Mouse (Mus musculus) megakaryocyte, adult 5-6 weeks (primary cell): ENCODE results near the gene Plekhg1. TPM values are rescaled to one million over a fixed set of nuclear protein-coding genes. Genes with fewer than 3 reads are reported as not detected.

ENCODE experiments used
- ATAC-seq: 2 replicates; pipeline ENCODE4 v1.8.0; 2016; ENCODE audit warnings: mild to moderate bottlenecking, inconsistent platforms; ENCODE audit not compliant: poor library complexity, severe bottlenecking
- total RNA-seq, 2 experiments: library from RNA; stranded (forward) in 1 of 2; stranded (reverse) in 1 of 2; fragments of 153-499, 151-499 nt in 1 of 2; fragments of 221-1000, 200-1000 nt in 1 of 2; gene quantifications; 2 replicates each; pipeline versions ENCODE4 v1.2.3 to v1.2.4; 2015 to 2017

Plekhg1 gene
- total RNA-seq, 2 experiments from 2014 or later, result 16.3 to 20.8 TPM

DNA sequence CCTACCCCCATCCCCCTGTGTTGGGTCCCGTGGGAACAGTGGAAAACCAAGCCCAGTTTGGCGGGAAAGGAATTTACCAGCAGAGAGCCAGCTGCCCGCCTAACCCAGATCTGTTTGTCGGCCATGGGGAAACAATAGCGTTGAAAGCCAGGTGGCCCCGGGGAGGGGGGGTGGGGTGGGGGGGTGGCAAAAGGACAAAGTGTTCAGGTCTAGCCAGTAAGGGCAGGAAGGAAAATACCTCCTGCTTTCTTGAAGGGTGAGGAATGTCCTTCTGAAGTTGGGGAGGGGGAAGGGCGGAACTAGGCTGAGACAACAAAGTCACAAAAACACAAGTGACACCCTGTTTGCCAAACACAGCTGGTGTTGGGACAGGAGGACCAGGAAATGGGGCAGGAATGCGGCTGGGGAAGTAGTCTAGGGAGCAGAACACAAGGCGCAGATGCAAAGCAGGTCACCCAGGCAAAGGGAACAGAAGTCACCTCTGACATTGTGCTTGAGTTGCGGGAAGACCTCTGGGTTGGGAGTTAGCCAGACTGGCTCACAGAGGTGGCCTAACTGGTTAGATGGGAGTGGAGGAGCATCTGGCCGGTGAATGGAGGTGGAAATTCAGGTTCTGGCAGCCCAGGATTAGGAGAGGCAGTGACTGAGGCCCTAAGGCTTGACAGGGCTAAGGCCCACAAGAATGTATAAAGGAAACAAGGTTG is 201.0 kb downstream of the Plekhg1 start:
- no peak for ATAC-seq

DNA sequence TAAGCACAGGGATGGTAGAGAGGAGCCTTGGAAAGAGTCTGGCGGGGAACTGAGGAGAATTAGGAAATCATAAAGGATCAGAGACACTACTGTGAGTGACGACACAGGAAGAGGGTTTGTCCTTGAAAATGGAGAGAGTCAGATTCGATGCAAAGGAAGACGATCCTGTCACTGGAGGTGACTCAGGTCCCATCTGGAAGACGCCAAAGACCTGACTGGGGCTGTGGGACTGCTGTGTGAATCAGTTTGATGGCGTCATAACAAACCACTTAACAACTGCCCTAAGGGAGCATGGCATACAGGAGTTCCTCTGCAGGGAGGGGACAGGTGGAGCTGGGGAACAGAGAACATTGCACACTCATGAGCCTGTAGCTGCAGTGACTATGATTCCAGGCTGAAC is 202.1 kb downstream of the Plekhg1 start:
- no peak for ATAC-seq

DNA sequence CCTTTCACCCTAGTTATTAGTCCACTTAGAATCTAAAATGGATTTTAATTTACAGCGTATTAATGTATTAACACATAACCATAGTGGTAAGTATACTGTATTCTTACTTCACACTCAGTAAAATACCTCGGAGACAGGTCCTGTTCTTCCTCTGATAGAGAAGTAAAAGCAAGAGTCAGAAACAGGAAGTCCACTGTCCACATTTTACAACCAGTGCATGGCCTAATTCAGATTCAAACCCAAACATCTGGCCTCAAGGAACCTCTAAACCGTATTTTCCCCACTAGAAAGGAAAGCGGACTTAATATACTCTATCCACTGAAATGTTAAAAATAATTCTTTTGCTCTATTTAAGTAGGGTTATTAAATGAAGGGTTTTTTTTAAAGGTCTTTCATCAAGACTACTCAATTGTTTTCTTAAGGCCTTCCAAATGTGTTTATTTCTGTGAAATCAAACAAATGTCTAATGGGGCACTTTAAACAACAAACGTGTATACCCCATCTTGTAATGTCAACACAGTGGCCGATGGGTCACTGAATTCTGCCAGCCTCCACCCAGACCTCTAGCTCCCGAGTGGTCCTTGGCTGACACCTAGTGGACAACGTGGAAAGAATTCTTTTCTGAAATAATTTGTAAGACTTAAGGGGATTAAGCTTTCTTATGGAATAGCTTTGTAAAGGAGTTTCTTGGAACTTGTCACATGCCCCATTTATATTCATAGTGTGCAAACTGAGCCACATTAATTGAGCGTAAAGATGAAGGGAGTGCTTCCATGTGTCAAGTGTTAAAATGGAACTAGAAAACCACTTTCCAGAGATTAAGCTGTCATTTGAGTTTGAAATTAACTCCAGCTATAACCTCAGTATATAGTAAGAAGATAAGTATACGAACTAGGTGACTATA is 203.6 kb downstream of the Plekhg1 start:
- peak; percentile 88 for ATAC-seq

DNA sequence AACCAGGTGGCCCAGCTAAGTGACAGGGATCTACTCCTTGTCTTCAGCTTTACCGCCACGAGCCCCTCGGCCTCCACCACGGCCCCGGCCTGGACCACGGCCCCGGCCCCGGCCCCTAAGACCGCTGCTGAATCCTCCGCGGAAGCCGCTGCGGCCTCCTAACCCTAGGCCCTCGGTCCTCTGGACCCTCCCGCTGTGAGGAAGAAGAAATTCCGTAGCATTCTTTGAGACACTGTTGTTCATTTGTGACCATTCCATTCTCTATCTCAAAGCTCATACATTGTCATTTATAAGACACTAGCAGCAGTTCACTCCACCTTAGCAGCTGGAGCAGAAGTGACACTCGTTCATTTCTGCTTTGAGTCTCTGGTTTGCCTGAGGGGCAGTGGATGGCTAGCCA is 206.7 kb downstream of the Plekhg1 start:
- no peak for ATAC-seq

DNA sequence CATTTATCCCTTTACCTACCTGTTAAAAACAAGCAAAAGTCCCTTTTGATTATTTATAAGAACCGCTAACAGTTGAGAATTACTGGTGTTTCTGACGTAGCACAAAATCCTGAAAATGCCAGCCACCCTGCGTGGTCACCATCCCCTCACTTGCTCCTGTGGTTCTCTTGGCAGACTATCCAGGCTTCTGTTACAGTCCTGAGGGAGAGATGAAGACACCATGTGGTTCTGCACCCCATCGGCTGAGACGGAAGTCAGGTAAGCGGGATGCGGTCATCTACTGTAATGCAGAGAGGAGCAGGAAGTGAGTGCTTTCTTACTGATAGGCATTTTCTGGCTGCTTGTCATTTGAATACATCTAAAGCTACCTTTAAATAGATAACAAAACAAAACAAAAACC is 207.2 kb downstream of the Plekhg1 start:
- ATAC-seq, result no peak

DNA sequence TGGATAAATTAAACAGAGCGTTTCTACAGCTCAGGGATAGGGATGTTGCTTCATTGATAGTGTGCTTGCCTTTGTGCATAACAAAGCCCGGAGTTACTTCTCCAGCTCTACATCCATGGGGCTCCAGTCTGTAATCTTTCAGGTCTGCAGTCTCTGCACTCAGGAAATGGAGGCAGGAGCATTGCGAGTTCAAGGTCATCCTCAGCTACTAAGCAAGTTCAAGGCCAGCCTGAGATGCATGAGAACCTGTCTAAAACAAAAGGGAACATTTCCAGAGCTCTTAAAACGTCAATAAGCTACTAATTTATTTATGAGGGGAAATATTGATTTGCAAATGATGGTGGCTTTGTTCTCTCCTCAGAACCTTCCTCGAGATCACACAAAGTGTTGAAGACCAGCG is 209.1 kb downstream of the Plekhg1 start:
- ATAC-seq, result no peak

DNA sequence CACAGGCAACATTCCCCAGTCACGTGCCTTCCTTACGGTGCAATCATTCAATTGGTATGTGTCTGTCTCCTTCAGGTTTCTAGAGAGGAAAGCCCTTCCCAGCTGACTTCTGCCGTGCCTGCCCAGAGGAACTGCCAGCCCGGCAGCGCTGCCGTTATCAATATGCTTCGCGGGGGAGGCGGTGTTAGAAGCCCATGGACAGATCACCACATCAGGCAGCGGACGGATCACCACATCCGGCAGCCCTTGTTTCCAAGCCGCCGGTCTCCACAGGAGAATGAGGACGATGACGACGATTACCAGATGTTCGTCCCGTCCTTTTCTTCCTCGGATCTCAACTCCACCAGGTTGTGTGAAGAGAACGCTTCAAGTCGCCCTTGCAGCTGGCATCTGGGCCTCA is 216.3 kb downstream of the Plekhg1 start:
- ATAC-seq, result no peak

DNA sequence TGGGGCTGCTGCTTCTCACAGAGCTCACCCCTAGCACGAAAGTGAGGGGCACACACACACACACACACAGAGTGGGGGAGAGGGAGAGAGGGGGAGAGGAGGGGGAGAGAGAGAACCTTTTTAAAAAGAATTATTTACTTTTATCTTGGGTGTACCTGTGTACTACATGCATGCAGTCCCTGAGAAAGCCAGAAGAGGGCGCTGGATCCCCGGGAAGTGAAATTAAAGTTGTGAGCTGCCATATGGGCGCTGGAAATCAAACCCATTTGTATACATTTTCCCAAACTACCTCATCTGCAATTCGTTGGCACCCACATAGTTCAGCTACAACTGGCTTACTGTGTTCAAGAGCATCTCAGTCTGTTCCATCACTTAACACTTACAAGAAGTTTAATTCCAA is 218.4 kb downstream of the Plekhg1 start:
- ATAC-seq, result no peak

DNA sequence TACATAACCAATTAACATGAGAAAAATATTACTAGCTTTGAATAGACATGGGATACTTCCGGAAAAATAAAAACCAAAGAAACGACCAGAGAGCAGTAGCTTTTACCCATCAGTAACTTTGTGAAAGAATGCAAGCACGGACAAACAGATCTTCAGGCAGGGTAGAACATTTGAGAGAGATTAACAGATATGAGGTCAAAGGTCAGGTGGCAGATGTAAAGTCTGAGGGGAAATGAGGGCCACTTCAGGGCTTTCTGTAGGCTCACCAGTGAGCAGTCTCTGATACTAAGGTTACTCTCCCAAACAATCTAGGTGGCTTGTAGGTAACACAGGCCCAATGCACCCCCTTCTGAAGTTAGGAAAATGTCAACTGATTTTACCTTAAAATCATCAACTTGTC is 228.9 kb downstream of the Plekhg1 start:
- no peak for ATAC-seq

DNA sequence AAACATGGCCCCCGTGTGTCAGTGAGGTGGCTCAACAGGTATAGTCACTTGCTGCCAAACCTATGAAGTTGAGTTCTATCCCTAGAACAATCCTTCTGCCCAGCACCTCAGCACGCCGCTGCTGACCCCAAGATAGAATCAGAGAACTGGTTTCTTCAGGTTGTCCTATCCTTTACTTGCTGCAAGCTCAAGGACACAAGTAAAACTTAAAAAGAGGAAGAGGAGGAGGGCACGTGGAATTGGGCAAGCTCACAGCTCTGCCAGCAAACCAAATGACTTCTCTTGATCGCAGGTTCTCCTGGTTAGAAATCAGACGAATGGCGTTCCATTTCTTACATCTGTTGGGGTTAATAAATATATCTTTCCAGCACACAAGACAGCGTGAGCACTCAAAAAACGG is 232.1 kb downstream of the Plekhg1 start:
- ATAC-seq, result peak; percentile 38

DNA sequence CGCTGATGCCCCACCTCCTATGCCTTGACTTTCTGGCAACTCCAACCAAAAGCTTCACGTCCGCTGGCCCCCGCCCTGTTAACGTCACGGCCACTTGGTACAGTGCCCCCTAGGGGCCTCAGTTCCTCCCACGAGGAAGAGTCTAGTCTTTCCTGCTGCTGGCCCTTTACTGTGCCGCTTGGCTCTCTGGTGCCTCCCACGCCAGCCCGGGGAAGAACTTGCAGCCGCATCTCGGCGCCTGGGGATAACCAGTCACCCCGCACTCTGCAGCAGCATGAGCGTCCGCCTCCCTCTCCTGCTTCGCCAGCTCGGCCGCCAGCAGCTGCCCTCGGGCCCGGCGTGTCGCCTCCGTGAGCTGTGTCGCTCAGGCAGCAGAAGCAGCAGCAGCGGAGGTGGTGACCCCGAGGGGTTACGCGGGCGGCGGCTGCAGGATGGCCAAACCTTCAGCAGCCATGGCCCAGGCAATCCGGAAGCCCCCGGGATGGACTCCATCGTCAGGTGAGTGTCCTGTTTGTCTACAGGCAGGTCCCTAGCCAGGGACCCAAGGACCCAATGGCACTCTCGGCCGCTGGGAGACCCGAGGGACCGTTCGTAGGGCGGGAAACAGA is 232.9 kb downstream of the Plekhg1 start, which contains the start of gene Mthfd1l:
TSS of gene Mthfd1l (plus strand) at position 138 of the 608 bp plus-strand sequence.
- peak; percentile 78 for ATAC-seq

DNA sequence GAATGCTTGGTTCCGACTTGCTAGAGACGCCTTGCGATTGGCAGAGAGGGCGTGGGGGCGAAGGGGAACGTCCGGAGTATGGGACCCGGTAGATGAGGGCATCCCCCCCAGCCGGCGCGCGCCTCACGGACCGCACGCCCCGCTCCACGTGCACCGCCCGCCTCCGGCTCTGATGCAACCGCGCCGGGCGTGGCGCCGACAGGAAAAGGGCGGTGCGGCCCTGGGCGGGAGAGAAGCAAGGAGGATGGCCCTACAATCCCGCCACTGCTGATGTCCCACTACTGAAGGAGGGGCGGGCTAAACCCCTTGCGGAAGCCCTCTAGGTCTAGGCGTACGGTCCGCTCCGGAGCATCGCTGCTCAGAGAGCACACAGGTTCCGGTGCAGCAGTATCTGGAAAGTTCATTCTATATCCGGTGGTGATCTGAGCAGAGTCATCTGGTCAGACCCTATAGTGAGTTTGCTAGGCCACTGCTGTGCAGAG is 233.5 kb downstream of the Plekhg1 start:
- peak; percentile 78 for ATAC-seq

DNA sequence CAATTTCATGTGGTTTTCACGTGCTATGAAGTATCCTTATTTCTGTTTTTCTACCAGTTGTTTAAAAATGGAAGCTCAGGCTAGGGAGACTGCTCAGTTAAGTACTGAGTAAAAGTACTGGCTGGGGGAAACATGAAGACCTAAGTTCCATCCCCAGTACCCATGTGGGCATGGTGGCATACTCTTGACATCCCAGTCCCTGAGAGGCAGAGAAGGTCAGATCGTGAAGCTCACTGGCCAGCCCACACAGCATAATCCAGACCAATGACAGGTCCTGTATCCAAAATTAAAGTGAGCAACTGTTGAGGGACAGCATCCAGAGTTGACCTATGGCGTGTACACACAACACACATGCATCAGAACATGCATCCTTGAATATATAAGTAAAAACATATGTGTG is 234.2 kb downstream of the Plekhg1 start:
- ATAC-seq, result no peak

DNA sequence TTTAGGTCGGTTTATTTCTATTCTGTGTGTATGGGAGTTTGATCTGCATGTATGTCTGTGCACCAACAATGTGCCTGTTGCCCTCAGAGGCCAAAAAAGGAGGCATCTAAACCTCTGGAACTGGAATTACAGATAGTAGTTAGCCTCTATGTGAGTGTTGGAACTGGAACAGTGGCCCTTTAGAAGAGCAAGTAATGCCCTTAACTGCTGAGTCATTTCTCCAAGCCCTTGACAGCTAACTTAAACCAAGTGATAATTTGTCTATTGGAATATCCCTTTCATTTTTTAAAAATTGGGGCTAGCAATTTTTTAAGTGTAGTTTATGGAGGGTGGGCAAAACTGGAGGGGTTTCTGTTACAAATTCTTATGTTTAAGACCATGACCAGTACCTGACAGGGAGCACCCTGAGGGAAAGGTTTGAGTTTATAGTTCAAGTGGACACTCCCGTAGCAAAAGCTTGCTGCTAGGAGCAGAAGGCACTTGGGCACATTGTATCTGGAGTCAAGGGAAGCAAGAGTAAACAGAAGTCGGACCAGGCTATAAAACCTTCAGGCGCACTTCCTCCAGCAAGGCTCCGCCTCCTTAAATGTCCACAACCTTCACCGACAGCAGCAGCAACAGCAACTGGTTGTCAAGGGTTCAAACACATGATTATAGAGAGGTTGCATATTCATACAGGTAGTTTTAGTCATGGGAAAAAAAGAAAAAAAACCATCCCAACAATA is 235.9 kb downstream of the Plekhg1 start:
- no peak for ATAC-seq

DNA sequence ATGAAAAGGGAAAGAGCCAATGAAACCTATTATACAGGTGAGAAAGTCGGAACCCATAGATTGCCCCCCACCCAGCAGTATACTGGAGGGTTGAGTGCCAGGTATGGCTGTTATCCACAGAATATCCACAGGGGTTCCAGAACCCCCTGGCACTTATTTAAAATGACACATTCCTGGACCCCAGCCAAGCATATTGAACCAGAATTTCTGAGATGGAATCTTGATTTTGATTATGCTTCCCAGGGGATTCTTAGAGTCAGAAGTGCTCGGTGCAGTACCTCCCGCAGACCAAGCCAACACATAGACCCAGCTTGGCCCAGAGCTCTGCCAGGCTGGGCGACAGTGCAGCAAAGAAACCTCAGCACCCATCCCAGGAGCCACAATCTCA is 236.5 kb downstream of the Plekhg1 start:
- ATAC-seq, result no peak

DNA sequence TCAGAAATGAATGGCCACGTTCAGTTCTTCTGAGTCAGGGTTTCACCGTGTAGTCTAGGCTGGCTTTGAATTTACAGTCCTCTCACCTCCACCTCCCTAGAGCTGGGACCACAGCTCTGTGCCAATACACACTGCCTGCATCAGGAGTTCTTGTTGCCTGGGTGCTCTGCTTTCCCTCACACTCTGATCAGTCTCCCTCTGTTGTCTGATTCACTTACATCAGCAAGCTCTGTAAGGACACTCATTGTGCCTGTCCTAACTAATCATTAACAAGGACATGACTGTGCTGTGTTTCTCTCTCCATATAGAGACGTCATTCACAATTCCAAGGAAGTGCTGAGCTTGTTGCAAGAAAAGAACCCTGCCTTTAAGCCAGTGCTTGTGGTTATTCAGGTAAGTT is 238.2 kb downstream of the Plekhg1 start:
- ATAC-seq, result no peak

DNA sequence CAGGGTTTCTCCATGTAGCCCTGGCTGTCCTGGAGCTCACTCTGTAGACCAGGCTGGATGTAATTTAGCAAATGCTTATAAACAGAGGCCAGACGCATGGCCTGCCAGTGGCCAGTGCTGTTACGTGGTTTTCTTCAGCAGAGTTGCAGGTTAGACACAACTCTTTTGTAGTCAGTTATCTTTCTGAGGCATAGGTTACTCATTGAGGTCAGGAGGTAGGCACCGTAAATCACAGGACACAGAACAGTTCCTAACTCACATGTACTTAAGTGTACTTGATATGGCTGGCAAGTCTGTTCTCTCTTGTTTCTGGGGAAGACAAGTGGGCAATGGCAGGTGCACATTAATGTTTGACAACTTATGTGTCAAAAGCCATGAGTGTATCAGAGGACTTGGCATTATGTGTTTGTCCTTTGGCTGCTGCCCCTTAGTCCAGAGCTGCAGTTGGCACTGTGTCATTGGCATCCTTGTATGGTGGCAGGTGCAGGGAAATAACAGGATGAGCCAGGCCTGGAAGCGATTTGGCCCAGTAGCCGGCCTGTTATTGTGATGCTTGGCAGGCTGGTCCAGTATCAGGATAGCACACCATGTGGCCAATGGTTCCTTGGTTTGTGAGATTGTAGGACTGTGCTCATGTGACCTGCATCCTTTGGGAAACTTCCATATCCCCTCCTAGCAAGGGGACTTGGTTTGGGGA is 238.8 kb downstream of the Plekhg1 start:
- ATAC-seq, result no peak

DNA sequence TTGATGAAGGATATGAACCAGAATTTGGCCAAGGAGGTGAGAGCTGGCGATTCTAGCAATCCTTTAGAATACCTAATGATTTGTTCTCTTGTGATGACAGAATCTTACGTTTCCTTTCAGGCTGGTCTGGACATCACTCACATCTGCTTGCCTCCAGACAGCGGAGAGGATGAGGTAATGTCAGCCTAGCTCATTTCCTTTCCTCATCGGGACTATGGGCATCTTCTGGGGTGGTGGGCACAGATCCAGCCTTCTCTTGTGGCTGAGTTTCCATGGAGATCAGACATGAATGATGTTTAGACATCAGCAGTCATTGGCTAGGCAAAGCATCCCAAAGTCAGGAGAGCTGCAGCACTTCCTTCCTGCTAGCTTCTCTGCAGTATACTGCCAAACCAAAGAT is 240.1 kb downstream of the Plekhg1 start:
- ATAC-seq, result no peak

DNA sequence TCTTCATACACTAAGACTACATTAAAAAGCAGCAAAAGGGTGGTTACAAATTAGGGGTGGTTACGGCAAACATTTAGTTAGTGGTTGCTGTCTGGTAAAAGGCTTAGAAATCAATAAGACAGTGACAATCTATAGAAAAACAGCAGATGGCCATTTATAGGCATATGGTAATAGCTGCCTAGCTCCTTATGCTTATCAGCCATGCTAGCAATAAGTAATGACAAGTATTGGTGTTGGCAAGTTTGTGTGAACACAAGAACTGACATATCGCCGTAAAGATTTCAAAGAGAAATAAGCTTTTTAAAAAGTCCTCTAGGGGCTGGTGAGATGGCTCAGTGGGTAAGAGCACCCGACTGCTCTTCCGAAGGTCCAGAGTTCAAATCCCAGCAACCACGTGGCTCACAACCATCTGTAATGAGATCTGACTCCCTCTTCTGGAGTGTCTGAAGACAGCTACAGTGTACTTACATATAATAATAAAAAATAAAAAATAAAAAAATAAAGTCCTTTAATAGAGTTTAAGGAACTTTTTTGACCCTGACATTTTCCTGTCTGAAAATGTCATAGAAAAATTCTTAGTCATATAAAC is 250.2 kb downstream of the Plekhg1 start:
- no peak for ATAC-seq
